Mouse (Mus musculus) midbrain, embryonic 16.5 days (tissue): ENCODE measurements around the gene D6Ertd527e. TPM values are rescaled to one million over a fixed set of nuclear protein-coding genes. Genes with fewer than 3 reads are reported as not detected.

Source experiments
- ATAC-seq: fragments of 200-750 bp; cut with Nextera tagmentation; 2 replicates; pipeline ENCODE4 v1.8.0; 2017; ENCODE audit warnings: moderate TSS enrichment
- H3K27ac ChIP-seq: fragments of 300-500 bp; sonication (generic); 2 replicates; pipeline ENCODE4 v1.5.1; 2014; ENCODE audit warnings: mild to moderate bottlenecking, low read length, mixed read lengths
- H3K27me3 ChIP-seq: fragments of 300-500 bp; sonication (generic); 2 replicates; pipeline ENCODE4 v1.6.1; 2014; ENCODE audit warnings: low read depth, low read length, mixed read lengths; ENCODE audit not compliant: control insufficient read depth, insufficient read depth
- H3K36me3 ChIP-seq: fragments of 300-500 bp; sonication (generic); 2 replicates; pipeline ENCODE4 v1.6.1; 2014; ENCODE audit warnings: mild to moderate bottlenecking, low read length, moderate library complexity, mixed read lengths; ENCODE audit not compliant: control insufficient read depth, insufficient read depth
- H3K4me1 ChIP-seq: fragments of 300-500 bp; sonication (generic); 2 replicates; pipeline ENCODE4 v1.6.1; 2014; ENCODE audit warnings: mild to moderate bottlenecking, low read length, mixed read lengths; ENCODE audit not compliant: control insufficient read depth, insufficient read depth
- H3K4me2 ChIP-seq: fragments of 300-500 bp; sonication (generic); 2 replicates; pipeline ENCODE4 v1.6.1; 2014; ENCODE audit warnings: mild to moderate bottlenecking, low read length, mixed read lengths
- H3K4me3 ChIP-seq: fragments of 300-500 bp; sonication (generic); 2 replicates; pipeline ENCODE4 v1.5.1; 2014; ENCODE audit warnings: low read depth, mild to moderate bottlenecking, low read length, moderate library complexity, mixed read lengths
- H3K9ac ChIP-seq: fragments of 300-500 bp; sonication (generic); 2 replicates; pipeline ENCODE4 v1.6.1; 2014; ENCODE audit warnings: low read depth, low read length, mixed read lengths
- H3K9me3 ChIP-seq: fragments of 300-500 bp; sonication (generic); replicated peaks from 2 replicates; pipeline ENCODE4 v1.6.1; 2014; ENCODE audit warnings: mild to moderate bottlenecking, low read length, mixed read lengths; ENCODE audit not compliant: control insufficient read depth, poor library complexity, severe bottlenecking
- WGBS: fragments of 180-500 bp; shearing (Covaris S2); extraction: QIAGEN DNeasy Blood & Tissue Kit; methylation state at CpG from one replicate; pipeline ENCODE4 v1.1.7; 2014; 5-methylcytosine and 5-hydroxymethylcytosine counted together
- polyA plus RNA-seq: library from polyadenylated mRNA; unstranded; fragments of >200 nt; fragmentation: Nextera tagmentation; extraction: Ambion mirVana; gene quantifications from 2 replicates; pipeline ENCODE4 v1.2.1, GENCODE M21; 2015

Gene D6Ertd527e
- polyA plus RNA-seq, 1 experiment from 2014 or later, result 0.19 TPM

DNA sequence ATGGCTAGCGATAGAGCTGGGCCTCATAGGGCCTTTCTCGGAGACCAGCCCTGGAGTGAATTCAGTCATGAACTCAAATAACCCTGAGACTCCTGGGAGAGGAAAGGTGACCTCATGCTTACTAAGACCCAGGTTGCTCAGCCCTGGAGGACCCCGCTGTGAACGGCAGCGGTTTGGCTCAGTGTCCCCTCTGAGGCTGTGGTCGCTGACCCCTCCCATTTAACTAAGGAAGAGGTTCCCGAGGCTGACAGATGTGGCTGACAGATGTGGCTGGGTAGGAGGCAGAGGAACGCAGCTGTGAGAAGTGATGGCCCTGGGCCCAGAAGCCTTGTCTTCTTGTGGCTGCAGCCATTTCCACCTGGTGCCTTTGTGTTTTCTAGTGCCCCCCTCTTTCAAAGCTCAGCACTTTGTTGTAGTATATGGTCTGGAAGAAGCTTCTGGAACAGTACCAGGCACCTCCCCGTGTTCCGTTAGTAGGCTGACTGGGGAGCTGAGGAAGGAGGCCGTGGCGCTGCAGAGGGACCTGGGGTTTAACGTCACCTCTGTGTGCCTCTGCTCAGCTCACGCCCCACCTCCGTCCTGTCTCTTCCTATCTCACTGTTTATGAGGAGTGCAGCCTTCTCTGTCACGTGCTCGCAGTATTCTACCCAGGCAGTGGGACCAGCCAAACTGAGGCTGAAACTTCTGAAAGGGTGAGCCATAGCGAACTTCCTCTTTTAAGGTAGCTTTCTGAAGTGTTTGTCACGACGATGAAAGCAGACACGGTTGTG lies 48.1 kb downstream of the D6Ertd527e start:
- Histone ChIP-seq H3K27me3 (no peaks in the 10 kb centered on the region), H3K9me3 (no peaks in the 10 kb centered on the region), H3K4me1 (no peaks in the 10 kb centered on the region), H3K36me3 (no peaks in the 10 kb centered on the region), H3K4me3 (no peak overlapping the region), H3K4me2 (no peak overlapping the region), H3K9ac (no peak overlapping the region), H3K27ac (no peak overlapping the region)
- no peak for ATAC-seq
- 88% methylated on average over 21 of the region's 21 CpGs for WGBS

DNA sequence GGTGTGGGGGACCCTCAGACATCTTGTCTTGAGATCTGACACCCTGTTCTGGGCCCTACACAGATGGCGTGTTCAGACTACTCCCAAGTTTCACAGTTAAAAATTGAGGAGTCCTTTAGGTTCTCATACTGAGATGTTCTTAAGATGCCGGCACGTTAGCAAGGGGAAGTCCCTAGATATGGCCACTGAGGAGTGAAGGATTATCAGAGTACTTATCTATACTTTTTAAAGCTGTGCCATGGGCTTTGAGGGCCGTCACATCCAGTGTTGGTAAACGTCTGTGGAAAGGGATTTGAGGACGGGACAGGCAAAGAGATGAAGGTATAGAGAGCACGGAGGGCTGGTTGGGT lies 48.7 kb downstream of the D6Ertd527e start:
- Histone ChIP-seq H3K9ac (no peak overlapping the region), H3K9me3 (no peaks in the 10 kb centered on the region), H3K4me2 (no peak overlapping the region), H3K4me1 (no peaks in the 10 kb centered on the region), H3K27me3 (no peaks in the 10 kb centered on the region), H3K27ac (no peak overlapping the region), H3K36me3 (no peaks in the 10 kb centered on the region), H3K4me3 (no peak overlapping the region)
- ATAC-seq, result no peak
- 87% methylated on average over 7 of the region's 7 CpGs for WGBS

DNA sequence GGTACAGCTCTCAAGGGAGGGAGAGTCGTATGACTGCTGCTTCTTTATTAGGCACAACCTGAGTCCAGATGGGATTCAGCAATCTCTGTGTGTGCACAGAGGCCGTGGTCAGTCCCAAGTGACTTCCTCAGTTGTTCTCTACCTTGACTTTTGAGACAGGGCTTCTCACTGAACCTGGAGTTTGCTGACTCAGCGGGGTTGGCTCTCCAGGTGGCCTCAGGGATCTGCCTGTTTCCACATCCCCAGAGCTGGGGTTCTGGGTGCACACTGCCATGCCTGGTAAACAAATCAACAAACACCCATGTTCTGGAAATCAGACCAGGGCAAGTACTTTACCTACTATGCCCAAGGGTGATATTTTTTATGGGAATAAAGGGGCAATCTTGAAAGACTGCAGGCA lies 49.3 kb downstream of the D6Ertd527e start:
- Histone ChIP-seq H3K9ac (no peak overlapping the region), H3K27me3 (no peaks in the 10 kb centered on the region), H3K4me3 (no peak overlapping the region), H3K4me1 (no peaks in the 10 kb centered on the region), H3K27ac (no peak overlapping the region), H3K9me3 (no peaks in the 10 kb centered on the region), H3K4me2 (no peak overlapping the region), H3K36me3 (no peaks in the 10 kb centered on the region)
- ATAC-seq, result no peak
- WGBS, result 87% methylated on average over 3 of the region's 3 CpGs

DNA sequence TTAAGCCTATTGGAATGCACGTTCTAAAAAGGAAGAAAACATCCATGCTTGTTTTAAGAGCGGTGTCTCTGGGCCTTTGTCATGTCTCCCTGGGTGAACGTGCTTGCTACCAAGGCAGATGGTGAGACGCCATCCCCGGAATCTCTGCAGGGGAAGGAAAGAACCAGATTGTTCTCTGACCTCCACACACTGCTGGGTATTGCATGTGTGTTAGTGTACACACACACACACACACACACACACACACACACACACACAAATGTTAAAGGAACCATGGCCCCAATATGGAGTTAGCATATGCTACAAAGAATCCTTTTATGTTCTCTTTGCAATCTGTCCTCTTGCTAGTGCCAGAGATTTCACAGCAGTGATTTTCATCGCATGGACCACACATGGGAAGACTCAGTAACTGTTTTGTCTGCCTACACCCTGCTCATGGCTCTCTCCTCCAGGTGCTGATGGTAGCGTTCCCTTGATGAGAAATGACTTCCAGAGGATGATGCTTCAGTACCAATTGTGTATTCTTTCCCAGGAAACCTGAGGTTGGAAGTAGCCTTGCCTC lies 53.6 kb downstream of the D6Ertd527e start:
- no peak for ATAC-seq
- Histone ChIP-seq H3K4me1 (no peaks in the 10 kb centered on the region), H3K4me2 (no peak overlapping the region), H3K27ac (no peak overlapping the region), H3K9ac (no peak overlapping the region), H3K27me3 (no peaks in the 10 kb centered on the region), H3K36me3 (no peaks in the 10 kb centered on the region), H3K4me3 (no peak overlapping the region), H3K9me3 (no peaks in the 10 kb centered on the region)
- WGBS, result 79% methylated on average over 7 of the region's 7 CpGs

DNA sequence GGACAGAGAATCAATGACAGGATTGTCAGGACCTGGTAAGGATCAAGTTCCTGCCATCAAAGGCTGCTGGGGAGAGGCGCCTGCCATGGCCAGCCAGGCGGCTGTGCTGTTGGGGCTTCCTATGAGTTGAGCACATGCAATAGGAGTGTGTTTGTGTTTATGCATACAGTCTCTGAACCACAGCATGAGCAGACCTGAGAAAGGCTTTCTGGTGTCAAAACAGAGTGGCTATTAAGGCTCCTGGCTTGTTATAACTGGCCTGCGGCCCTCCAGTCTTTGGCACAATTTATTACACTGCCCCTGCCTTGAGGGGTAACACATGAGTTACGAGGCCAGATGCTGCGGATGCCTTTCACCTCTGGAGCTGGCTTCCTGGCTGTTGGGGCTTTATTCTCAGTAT lies 55.6 kb downstream of the D6Ertd527e start:
- Histone ChIP-seq H3K9me3 (no peaks in the 10 kb centered on the region), H3K27me3 (no peaks in the 10 kb centered on the region), H3K4me3 (no peak overlapping the region), H3K36me3 (no peaks in the 10 kb centered on the region), H3K9ac (no peak overlapping the region), H3K4me2 (no peak overlapping the region), H3K27ac (no peak overlapping the region), H3K4me1 (no peaks in the 10 kb centered on the region)
- 92% methylated on average over 5 of the region's 5 CpGs for whole genome bisulfite sequencing
- no peak for ATAC-seq

DNA sequence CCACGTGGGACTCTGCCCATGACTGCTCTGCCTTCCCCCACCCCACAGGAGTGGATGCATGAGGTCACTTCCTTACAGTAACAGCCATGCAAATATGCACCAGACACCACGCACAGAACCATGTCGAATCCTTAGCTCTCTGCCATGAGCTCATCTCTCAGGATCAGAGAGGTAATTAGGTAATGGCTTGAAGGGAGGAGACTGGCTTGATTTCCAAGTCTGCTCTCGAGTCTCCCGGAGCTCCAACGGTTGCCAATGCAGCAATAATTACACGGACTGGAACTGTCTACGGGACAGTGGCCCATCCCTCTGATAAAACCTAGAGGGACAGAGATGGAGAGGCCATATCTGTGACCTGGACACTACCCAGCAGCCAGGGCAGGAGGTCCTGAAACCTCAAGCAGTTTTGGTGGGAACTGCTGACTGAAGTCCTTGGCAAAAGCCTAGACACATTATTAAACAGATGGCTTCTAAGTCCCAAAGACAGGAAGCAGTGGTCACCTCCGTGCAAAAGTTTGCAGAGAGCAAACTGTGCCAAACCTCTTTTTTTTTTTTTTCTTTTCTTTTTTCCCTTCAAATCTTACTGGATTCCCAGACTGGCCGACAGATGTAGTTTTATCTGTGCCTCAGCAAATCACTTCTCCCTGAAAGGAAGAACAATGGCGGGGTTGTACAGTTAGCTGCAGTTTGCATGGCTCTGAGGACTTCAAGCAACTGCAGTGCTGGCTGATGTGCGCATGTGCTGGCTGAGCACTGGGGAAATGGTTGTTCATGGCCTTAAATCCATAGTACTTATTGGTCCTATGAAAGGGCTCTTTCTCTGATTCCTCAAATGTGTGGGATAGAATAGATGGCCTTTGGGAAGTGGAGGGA lies 57.1 kb downstream of the D6Ertd527e start:
- WGBS, result 72% methylated on average over 12 of the region's 12 CpGs
- no peaks in the 10 kb centered on the region for H3K27me3 ChIP-seq
- ATAC-seq, result no peak
- H3K4me1 ChIP-seq, result peaks cover 13% of the 10 kb centered on the region
- H3K4me3 ChIP-seq, result no peak overlapping the region
- H3K9ac ChIP-seq, result no peak overlapping the region
- H3K9me3 ChIP-seq, result no peaks in the 10 kb centered on the region
- H3K27ac ChIP-seq, result no peak overlapping the region
- no peaks in the 10 kb centered on the region for H3K36me3 ChIP-seq
- H3K4me2 ChIP-seq, result no peak overlapping the region

Other genes starting within 250 kb of the D6Ertd527e start
- gene Nfu1, start 95.5 kb upstream of the D6Ertd527e start, polyA plus RNA-seq, result 140 and 148 TPM in 2 replicates
- 28.4 and 30.0 TPM in 2 replicates for gene Gfpt1, start 61.9 kb upstream of the D6Ertd527e start, polyA plus RNA-seq
- gene Antxr1, start 231.1 kb downstream of the D6Ertd527e start, polyA plus RNA-seq, result 2.7 and 3.0 TPM in 2 replicates
- not detected in 2 replicates for gene Gkn1, start 246.2 kb downstream of the D6Ertd527e start, polyA plus RNA-seq